ENCODE assay signal across 27 mouse cellular contexts in genomic region chr13:99126538-99126937, GRCm38 (mm10). TPM values are rescaled to one million over a fixed set of nuclear protein-coding genes. Genes with fewer than 3 reads are reported as not detected.
DNase-seq lines count a peak whose midpoint lies in the region; ATAC-seq and TF ChIP-seq lines count a peak whose summit lies in the region.
"Had no signal": no experiment of that assay in that cellular context is flagged by ENCODE, and none has a peak within 500 bp of the region (broad histone marks: within the 10 kb centered on the region; RNA-seq: fewer than 3 reads in every experiment).

No protein-coding gene starts in this region.

- no peak overlapping the region for H3K4me2 ChIP-seq in kidney, postnatal 0 days (ENCODE audit: low read length)
- H3K4me2 ChIP-seq in midbrain, postnatal 0 days (ENCODE audit: low read depth, low read length, poor library complexity, severe bottlenecking): no peak overlapping the region
- H3K4me2 ChIP-seq in midbrain, embryonic 15.5 days: no peak overlapping the region
- H3K4me2 ChIP-seq: embryonic facial prominence, embryonic 15.5 days; heart, embryonic 13.5 days; limb, embryonic 13.5 days; midbrain, embryonic 13.5 days had no signal

- peak; percentile 18; the same call in 1 of the 2 replicates for TF ChIP-seq CTCF in kidney, postnatal 0 days (IDR thresholded peaks at IDR 0.05; ENCODE audit: low read depth)
- TF ChIP-seq CTCF in midbrain, postnatal 0 days (IDR thresholded peaks at IDR 0.05): 0 out of 2 replicates have a peak, but pooled peaks have one; percentile 22

- peaks cover 9% of the 10 kb centered on the region; the same call in 1 of the 2 replicates for H3K4me1 ChIP-seq in kidney, postnatal 0 days (replicated peaks; ENCODE audit: insufficient read depth, low read length)
- no peaks in the 10 kb centered on the region for H3K4me1 ChIP-seq in midbrain, postnatal 0 days (ENCODE audit: insufficient read depth, low read length)
- no peaks in the 10 kb centered on the region for H3K4me1 ChIP-seq in midbrain, embryonic 15.5 days
- H3K4me1 ChIP-seq: midbrain, embryonic 13.5 days had no signal

- no peak for DNase-seq in kidney, postnatal 0 days (ENCODE audit: low spot score)
- no peak for DNase-seq in kidney, adult 8-10 months
- DNase-seq in midbrain, postnatal 0 days (ENCODE audit: low spot score): no peak
- DNase-seq in left cerebral cortex, adult 9 months (ENCODE audit: low spot score in 2 of 2): no peak
- DNase-seq in left cerebral cortex, adult 11 months (ENCODE audit: low spot score): no peak
- DNase-seq: adrenal gland, postnatal 25 days; cerebellum, adult 11-12 months; cerebellum, postnatal 14 days; forebrain, postnatal 0 days; kidney, adult 11 months; kidney, postnatal 4 days; lung, postnatal 14 days; spleen, adult 18-20 months; thymus, adult 18-20 months had no signal

- ATAC-seq in kidney, postnatal 0 days (replicated peaks; ENCODE audit: low FRiP score, low read depth): no peak
- no peak for ATAC-seq in midbrain, postnatal 0 days (ENCODE audit: low FRiP score)
- no peak for ATAC-seq in midbrain, embryonic 15.5 days (replicated peaks)
- peak; percentile 50 for ATAC-seq in granulocyte monocyte progenitor cell, adult 5-6 weeks (replicated peaks; ENCODE audit: poor library complexity, severe bottlenecking)
- ATAC-seq in megakaryocyte-erythroid progenitor cell, adult 5-6 weeks (replicated peaks; ENCODE audit: low FRiP score, low TSS enrichment, poor library complexity, severe bottlenecking): 0 out of 2 replicates have a peak, but pooled peaks have one; percentile 37
- ATAC-seq: CD4-positive, CD25-positive, alpha-beta regulatory T cell, adult 4 months; forebrain, postnatal 0 days; hindbrain, postnatal 0 days; midbrain, embryonic 13.5 days had no signal

- no peak overlapping the region for H3K4me3 ChIP-seq in kidney, postnatal 0 days (replicated peaks; ENCODE audit: low read depth, low read length)
- no peak overlapping the region for H3K4me3 ChIP-seq in midbrain, postnatal 0 days (ENCODE audit: low read depth, low read length)
- H3K4me3 ChIP-seq in midbrain, embryonic 15.5 days: no peak overlapping the region
- H3K4me3 ChIP-seq: embryonic facial prominence, embryonic 15.5 days; heart, embryonic 13.5 days; hindbrain, embryonic 10.5 days; limb, embryonic 13.5 days; midbrain, embryonic 13.5 days; myocyte had no signal

- no peaks in the 10 kb centered on the region for H3K36me3 ChIP-seq in kidney, postnatal 0 days (ENCODE audit: insufficient read depth, low read length)
- H3K36me3 ChIP-seq in midbrain, postnatal 0 days (ENCODE audit: insufficient read depth, low read length): no peaks in the 10 kb centered on the region
- H3K36me3 ChIP-seq in midbrain, embryonic 15.5 days (replicated peaks): no peaks in the 10 kb centered on the region
- H3K36me3 ChIP-seq: embryonic facial prominence, embryonic 15.5 days; G1E; heart, embryonic 13.5 days; hindbrain, embryonic 10.5 days; limb, embryonic 13.5 days; midbrain, embryonic 13.5 days had no signal

- H3K27ac ChIP-seq in kidney, postnatal 0 days: no peak overlapping the region
- no peak overlapping the region for H3K27ac ChIP-seq in midbrain, postnatal 0 days (ENCODE audit: low read depth, low read length)
- H3K27ac ChIP-seq in midbrain, embryonic 15.5 days: no peak overlapping the region
- H3K27ac ChIP-seq: embryonic facial prominence, embryonic 15.5 days; heart, embryonic 13.5 days; hindbrain, embryonic 10.5 days; hindbrain, postnatal 0 days; limb, embryonic 13.5 days; liver, embryonic 14.5 days; midbrain, embryonic 13.5 days had no signal

- WGBS in kidney, postnatal 0 days: 72% methylated on average over 8 of the region's 8 CpGs
- 81% methylated on average over 8 of the region's 8 CpGs for WGBS in midbrain, postnatal 0 days
- 85% methylated on average over 8 of the region's 8 CpGs for WGBS in midbrain, embryonic 15.5 days

- no peaks in the 10 kb centered on the region for H3K9me3 ChIP-seq in kidney, postnatal 0 days (replicated peaks; ENCODE audit: low read length)
- H3K9me3 ChIP-seq in midbrain, postnatal 0 days (ENCODE audit: low read length): no peaks in the 10 kb centered on the region
- no peaks in the 10 kb centered on the region for H3K9me3 ChIP-seq in midbrain, embryonic 15.5 days
- H3K9me3 ChIP-seq: embryonic facial prominence, embryonic 15.5 days; G1E; heart, embryonic 13.5 days; midbrain, embryonic 13.5 days had no signal

- no peaks in the 10 kb centered on the region for H3K27me3 ChIP-seq in kidney, postnatal 0 days (ENCODE audit: insufficient read depth, low read length)
- no peaks in the 10 kb centered on the region for H3K27me3 ChIP-seq in midbrain, postnatal 0 days (ENCODE audit: insufficient read depth, low read length)
- H3K27me3 ChIP-seq in midbrain, embryonic 15.5 days (replicated peaks): no peaks in the 10 kb centered on the region
- H3K27me3 ChIP-seq: embryonic facial prominence, embryonic 15.5 days; heart, embryonic 13.5 days; limb, embryonic 13.5 days; midbrain, embryonic 13.5 days had no signal

- no peak overlapping the region for H3K9ac ChIP-seq in kidney, postnatal 0 days (ENCODE audit: low read depth, low read length)
- no peak overlapping the region for H3K9ac ChIP-seq in midbrain, postnatal 0 days (replicated peaks; ENCODE audit: low read length, poor library complexity, severe bottlenecking)
- H3K9ac ChIP-seq in midbrain, embryonic 15.5 days: no peak overlapping the region
- H3K9ac ChIP-seq: embryonic facial prominence, embryonic 15.5 days; forebrain, postnatal 0 days; heart, embryonic 13.5 days; limb, embryonic 13.5 days; liver, embryonic 14.5 days; midbrain, embryonic 13.5 days had no signal

RNA-seq across cellular contexts. Expression of gene Zfp366, which starts 58.1 kb away (rescaled TPM):
- 0.98 and 1.2 TPM in 2 replicates for polyA plus RNA-seq in kidney, postnatal 0 days (2015; fragmentation: Nextera tagmentation; extraction: Ambion mirVana)
- 1.9 TPM in 2 replicates for total RNA-seq in midbrain, postnatal 0 days (2014; rRNA removed)
- 0.30 and 0.42 TPM in 2 replicates for polyA plus RNA-seq in midbrain, postnatal 0 days (2015; fragmentation: Nextera tagmentation; extraction: Ambion mirVana)
- polyA plus RNA-seq in midbrain, embryonic 15.5 days (2015; fragmentation: Nextera tagmentation; extraction: Ambion mirVana): 0.81 and 0.89 TPM in 2 replicates
- total RNA-seq in granulocyte monocyte progenitor cell, adult 5-6 weeks (2014; fragmentation: Nextera tagmentation): not detected in 2 replicates
- total RNA-seq in granulocyte monocyte progenitor cell, adult 5-6 weeks (2017): under 0.01 TPM in 1 of 2 replicates, not detected in the other
- total RNA-seq in megakaryocyte-erythroid progenitor cell, adult 5-6 weeks (2014; fragmentation: Nextera tagmentation): not detected in 2 replicates
- 0.47 TPM in 1 of 2 replicates, not detected in the other for total RNA-seq in megakaryocyte-erythroid progenitor cell, adult 5-6 weeks (2017)
- polyA plus RNA-seq: G1E had no signal

Comparison
In these comparisons a context has a peak if more than half of its experiments do, and no peak if none do; other contexts are left out.
1. ATAC-seq: peak in granulocyte monocyte progenitor cell, adult 5-6 weeks (single experiment) and megakaryocyte-erythroid progenitor cell, adult 5-6 weeks (single experiment); none in kidney, postnatal 0 days (single experiment), midbrain, postnatal 0 days (single experiment) and midbrain, embryonic 15.5 days (single experiment).